Mouse (Mus musculus) testis, postnatal 10 days (tissue): ENCODE measurements around the gene Lclat1.

Source experiments
- DNase-seq: peaks from one replicate; pipeline ENCODE4 v3.0.0; 2021; ENCODE audit warnings: low spot score

The Lclat1 gene

DNA sequence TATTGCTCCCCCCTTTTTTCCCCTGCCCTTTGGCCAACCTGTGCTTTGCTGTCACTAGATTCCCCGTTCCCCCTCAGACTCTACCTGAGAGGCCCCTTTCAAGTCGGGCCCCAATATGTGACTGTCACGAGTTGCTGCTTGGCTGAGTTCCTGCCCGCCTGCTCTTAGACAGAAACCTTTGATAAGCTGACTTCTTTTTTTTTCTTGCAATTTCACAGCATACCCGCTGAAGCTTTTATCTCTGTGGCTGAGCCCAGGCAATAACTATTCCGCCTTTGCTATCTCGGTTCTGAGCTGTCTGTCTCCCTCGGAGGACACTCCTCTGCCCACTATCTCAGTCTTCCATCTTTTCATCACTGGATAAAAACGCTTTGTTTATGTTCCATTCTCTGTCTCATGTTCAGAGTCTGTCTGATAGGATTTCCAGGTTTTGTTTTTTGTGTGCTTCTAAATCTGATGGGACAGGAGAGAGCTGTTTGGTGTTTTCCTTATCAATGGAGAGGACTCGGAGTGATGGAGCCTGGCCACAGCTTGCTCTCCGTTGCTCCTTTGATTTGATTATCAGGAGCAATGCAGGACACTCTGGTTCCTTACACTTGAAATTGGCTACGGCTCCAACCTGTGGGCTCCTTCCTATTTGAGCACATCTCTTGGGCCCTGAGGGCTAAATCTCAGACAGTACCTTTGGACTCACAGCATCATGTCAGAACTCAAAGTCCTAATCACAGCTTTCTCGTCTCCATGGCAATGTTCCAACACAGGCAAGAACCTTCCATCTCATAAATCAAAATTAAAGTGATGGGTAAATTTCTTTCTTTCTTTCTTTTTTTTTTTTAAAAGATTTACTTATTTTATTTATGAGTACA lies 20.5 kb upstream of the Lclat1 start:
- DNase-seq: no peak

DNA sequence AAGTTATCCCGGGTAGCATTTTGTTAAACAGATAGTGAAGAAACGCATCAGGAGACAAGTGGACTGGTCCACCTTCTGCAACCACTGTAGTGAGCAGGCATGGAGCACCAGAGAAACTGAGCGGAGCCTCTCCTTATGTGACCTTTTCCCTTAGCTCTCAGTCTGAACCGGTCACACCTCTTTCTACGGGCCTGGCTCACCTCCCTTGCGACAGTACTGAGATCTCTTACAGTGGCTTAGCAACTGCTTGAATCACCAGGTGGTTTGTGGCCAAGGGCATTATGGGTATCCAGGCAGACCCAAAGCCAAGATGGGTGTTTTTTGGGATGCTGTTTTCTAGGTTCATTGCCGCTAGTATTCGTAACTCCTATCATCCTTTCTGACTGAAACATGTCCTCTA lies 16.4 kb upstream of the Lclat1 start:
- no peak for DNase-seq

DNA sequence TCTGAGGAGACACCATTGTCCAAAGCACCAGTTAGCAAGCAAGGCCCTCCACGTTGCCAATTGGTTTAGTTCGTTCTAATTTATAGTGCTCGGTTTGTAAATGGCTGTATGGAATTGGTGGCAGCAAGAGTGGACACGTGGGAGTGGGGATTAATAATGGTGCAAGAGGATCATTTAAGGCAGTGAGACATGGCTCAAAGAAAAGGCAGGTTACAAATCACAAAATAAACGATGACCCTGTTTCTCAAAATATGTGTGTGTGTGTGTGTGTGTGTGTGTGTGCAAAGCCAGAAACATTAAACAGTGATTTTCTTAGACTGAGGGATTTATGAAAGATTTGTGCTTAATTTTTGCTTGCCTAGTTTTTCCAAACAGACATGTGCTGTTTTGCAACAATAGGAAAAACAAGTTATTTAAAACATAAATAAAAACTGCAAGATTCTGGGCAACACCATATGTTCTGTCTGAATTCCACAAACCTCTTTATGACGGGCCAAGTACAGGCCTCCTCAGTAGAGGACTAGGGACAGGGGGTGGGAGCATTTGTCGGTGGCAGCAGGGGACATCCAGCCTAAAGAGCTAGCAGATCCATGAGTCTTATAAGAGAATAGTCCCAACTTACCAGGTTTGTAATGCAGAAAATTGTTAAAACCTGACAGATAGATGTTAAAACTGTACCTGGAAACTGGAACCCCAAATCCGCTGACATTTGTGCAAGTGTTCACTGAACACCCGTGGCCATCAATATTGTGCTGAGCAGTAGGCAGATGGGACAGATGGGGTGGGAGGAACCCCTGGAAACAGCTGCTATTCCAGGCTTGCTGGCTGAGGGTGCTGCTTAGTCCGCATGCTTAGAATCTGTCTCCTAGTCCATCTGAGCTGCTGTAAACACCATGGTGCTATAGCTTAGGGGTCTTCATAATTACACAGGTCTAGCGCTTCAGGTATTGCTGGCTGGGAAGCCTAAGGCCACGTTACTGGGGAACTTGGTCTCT lies 15.4 kb upstream of the Lclat1 start:
- no peak for DNase-seq

DNA sequence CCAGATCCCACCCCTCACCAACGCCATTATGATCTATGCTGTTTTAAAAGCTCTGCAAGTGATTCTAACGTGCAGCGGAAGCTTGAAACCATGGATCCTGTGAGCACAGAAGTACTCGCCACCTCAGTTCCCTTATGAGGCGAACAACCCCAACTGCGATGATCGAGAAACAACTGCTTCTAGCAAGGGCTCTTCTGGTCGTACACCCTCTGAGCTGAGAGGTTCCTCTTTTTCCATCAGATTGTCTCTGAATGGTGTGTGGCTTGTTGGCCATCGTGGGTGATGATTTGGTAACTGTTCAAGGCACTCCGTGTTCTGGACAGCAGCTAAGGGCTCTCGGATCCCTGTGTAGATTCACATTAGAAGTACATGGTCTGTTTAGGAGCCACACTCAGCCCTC lies 12.7 kb upstream of the Lclat1 start:
- DNase-seq: no peak

DNA sequence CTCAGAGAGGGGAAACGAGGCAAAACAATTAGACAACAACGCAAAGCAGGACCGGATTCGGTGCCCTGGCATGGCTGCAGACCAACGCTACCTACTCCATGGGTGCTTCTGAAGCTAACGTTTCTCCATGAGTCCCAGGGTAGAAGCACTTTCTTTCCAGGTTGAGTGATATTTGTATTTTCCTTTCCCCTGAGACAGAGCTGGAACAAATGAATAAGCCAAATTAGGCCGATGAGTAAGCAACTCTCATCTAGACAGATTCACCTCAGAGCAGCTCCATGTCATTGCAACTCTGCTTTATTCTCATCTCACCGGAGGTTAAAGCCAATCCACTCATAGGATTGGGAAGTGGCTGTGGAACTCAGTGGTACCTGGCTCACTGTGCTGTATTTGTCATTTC lies 12.2 kb upstream of the Lclat1 start:
- no peak for DNase-seq

DNA sequence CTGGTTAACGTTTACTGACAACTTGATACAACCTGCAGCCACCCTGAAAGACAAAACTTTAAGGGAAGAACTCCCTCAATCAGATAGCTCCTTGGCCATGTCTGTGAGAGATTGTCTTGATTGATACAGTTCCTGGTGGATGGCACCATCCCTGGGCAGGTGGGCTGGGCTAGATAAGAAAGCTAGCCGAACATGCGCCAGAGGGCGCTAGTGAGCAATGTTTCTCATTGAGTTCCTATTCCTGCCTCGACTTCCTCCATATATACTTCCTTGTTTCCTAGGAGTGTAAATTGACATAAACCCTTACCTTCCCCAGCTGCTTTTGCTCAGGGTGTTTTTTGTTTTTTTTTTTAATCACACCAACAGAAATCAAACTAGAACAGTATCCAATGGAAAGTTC lies 11.3 kb upstream of the Lclat1 start:
- DNase-seq: peak; percentile 61

DNA sequence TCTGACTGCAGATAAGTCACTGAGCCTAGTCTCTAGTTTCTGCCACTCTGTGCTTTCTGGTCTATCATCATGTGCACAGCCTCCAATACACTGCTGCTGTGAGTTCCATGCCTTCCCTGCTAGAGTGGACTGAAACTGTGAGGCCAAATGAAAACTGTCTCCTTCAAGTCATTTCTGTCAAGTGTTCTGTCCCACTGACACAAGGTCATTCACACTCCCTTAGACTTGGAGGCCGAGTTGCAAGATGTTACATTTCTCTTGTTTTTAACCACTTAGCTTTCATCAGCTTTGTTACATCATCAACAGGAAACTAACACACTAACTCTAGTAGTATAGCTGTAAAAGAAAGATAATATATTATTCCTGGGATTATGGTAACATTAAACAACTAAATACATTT lies 9.1 kb upstream of the Lclat1 start:
- DNase-seq: no peak

DNA sequence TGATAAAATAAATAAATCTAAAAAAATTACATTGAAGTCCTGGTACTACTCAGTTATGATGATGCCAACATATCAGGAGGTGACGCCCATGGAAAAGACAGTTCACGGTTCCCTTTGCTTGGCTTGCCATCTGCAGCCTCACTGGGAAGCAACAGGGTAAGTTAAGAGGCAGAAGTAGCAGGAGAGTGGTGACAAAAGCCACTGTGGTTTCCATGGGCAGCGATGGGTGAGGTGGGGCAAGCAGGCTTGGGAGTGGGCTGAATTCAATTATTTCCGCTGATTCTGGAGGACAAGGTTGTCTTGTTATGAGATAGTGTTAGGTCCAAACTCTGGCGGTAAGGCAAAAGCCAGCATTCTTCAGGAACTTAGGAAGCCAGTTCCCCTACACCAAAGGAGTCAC lies 7.4 kb upstream of the Lclat1 start:
- no peak for DNase-seq

DNA sequence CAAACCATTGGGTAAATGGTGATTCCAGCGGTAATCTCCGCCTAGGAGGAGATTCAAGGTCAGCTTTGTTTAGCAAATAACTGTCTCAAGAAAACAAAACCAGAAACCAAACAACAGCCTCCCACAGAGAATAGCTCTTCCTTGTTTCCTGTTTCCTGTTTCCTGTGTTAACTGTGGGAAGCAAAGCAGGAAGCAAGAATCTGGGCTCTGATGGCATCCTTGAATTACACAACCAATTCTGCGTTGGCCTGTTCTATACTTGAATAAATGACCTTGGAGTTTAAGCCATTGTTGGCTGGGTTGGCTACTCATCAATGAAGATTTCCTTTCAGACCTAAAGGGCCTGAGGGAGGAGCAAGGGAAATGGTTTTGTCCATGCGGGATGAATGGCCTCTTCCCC lies 5.2 kb upstream of the Lclat1 start:
- DNase-seq: no peak

DNA sequence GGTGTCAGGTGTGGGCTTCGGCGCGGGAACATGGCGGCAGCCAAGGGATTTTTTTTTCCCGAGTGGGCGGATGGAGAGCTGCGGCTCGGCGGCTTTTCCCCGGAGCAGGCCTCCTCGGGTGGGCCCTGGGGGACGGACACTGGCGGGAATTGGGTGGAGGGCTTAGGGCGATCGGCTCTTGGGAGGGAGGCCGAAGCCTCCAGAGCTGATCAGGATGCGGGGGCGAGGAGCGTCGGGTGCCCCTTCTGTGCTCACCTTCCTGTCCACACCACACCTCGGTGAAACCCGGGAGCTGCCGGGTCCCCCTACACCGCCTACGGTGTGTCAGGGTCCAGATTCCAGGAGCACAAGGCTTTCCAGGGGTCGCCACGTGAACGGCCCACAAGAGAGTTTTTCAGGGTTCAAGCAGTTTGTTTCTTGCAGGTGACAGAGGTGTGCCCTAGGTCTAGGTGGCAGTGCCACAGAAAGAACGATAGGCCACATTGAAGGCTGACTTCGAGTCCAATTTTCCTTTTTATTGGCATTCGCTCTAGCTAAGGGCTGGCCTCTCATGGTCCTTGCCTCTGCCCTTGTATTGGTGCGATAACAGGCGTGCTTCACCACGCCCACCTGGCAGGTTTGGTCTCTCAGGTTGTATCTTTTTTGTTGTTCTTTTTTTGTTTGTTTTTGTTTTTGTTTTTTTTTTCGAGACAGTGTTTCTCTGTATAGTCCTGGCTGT lies 544 bp downstream of the Lclat1 start:
- DNase-seq: peak; percentile 54

DNA sequence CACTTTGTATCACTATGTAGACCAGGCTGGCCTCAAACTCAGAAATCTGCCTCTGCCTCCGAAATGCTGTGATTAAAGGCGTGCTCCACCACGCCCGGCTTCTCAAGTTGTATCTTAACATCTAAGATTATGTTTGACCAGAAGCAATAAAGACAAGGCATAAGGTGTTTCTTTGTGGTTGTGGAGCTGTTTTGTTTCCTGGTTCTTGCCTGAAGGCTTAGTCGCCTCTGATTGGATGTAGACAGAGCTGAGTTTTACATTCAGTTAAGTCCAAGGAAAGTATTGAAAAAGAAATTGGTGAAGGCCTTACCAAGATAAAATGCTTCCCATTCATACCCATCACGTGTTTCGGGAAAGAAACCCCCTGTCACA lies 1.1 kb downstream of the Lclat1 start:
- no peak for DNase-seq

DNA sequence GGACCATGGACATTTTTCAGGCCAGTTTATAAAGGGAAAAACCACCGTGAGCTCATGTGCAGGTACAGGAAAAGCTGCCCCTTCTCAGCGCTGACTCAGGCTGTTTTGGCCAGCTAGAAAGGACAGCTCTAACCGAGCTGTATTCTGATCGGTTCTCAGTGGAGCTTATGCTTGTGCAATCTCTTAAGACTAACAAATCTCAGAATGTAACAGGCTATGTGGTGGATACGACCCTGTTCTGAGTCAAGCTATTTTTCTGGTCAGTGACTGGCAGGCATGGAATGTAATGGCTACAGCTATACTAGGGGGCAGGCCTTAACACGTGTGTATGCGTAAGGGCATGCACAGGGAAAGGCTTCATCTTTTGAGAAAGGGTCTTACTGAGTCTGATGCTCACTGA lies 4.3 kb downstream of the Lclat1 start:
- DNase-seq: no peak

DNA sequence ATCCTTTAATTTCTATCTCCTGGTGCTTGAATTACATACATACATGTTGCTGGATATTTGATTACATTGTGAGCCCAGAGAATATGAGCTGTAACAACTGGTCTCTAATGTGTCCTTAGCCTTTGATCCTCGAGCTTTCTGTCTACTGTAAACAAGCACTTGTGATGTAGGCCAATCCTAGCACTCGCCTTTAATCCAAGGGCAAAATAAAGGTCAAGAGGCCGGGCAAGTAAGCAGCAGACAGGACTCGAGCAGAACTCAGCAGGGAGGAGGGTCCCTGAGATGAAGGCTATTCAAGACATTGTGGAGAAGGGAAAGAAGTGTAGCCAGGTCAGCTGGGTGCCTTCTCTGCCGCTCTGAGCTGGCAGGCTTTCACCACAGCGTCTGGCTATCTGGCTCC lies 4.8 kb downstream of the Lclat1 start:
- no peak for DNase-seq

DNA sequence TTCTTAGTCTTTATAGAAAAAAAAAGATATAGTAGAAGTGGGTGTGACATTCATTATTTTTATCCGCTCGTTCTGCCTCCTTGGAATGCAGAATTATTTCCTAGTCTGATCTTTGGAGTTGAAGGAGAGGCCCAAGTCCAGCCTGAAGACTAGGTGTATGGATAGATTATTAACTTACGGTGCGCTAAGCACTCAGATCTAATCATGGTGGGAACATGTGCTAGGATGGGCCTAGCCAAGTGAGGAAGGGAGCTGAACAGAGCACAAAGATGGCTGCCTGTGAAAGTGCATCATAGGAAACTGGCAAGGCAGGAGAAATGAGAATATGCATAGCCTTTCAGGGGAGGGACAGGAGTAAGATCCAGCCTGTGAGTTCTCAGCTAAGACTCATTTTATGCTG lies 5.4 kb downstream of the Lclat1 start:
- DNase-seq: no peak

DNA sequence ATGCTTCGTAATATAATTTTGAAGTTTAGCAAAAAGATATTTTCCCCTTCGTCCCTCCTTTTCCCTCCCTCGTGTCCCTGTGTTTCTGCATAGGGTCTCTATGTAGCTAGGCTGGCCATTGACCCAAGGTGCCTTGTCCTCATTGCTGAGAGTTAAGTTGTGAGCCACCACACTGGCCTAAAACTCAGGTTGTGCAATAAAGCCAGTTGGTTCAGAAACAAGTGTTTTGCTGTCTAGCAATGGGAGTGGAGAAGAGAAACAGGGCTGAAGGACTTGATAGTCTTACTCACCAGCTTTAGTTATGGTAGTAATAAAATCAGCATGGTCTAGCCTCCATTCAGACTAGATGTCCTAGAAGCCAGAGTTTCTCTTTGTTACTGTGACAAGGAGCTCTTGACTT lies 10.3 kb downstream of the Lclat1 start:
- no peak for DNase-seq

DNA sequence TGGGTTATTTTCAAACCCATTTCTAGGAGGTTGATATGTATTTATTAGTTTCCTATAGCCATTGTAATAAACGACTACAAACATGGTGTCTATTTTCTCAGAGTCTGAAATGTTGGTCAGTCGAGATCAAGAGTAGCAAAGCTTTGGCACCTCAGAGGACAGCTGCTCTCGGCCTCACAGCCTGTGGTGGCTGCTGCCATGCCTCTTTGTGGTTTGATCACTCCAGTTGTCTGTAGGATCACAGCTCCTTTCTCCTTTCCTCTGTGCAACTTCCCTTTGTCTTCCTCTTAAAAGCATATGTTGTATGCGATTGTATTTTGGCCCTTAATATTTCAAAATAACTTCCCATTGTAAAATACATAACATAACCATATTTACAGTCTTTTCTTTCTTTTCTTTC lies 10.9 kb downstream of the Lclat1 start:
- DNase-seq: peak; percentile 28

DNA sequence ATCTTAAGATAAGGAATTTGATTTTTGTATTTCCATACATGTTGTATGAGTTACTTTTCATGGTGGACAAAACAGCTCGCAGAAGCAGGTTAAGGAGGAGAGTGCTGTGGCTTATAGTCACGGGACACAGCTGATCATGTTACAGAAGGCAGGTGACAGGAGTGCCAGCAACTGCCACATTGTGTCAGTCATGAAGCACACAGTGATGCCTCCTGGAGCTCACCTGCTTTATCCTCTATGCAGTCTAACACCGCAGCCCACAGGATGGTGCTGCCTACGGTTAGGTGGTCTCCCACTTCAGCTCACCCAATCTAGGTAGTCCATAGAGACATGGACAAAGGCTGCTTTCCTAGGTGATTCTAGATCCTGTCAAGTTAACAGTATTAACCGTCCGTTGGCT lies 11.4 kb downstream of the Lclat1 start:
- DNase-seq: peak; percentile 21

DNA sequence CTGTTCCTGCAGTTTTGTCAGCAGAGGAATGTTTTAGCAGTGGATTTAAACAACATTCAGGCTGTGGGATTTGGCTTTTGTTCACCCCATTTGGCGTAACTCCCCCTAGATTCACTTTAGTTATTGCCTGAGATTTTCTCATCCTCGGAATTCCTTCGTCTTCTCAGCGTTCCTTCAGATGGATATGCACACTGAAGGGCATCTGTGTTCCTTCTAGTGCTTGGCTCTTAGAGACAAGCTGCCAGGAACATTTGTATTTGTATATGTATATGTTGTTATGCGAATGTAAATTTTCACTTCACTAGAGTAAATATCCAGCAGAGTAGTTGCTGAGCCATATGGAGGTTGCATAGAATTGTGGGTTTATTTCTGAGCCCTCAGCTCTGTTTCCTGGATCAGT lies 12.8 kb downstream of the Lclat1 start:
- DNase-seq: peak; percentile 1

DNA sequence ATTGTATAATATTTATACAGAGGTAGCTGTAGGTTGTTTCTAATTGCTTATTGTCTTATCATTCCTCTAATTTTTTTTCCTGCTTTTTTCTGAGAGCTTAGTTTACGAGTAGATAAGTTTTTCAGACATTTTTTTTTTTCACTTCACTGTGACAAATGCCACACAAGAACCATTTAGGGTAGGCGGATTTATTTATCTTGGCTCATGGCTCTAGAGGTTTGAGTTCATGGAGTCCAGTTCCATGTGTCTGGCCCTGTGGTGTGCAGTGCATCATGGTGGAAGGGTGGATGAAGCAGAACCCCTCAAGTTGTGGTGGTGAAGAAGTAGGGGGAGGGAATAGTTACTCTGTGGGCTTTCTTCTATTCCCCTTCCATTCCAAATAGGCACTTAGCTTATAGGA lies 13.9 kb downstream of the Lclat1 start:
- peak; percentile 5 for DNase-seq

DNA sequence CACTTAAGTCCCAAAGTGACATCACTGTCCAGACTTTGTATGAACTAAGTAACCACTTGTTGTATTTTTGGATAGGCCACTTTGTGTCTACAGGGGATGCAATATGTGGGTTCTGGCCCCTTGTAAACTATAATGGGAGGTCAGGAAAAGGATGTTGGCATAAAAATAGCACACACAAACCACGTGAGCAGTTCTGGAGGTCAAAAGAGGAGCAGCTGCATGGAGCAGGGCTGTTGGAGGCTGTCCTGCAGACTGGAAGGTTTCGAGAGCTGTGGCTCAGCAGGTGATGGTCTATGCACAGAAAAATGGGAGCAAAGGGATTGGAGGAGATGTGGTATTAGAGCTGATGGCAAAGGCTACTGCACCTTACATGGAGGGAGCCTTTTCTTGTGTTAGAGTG lies 18.6 kb downstream of the Lclat1 start:
- DNase-seq: no peak

DNA sequence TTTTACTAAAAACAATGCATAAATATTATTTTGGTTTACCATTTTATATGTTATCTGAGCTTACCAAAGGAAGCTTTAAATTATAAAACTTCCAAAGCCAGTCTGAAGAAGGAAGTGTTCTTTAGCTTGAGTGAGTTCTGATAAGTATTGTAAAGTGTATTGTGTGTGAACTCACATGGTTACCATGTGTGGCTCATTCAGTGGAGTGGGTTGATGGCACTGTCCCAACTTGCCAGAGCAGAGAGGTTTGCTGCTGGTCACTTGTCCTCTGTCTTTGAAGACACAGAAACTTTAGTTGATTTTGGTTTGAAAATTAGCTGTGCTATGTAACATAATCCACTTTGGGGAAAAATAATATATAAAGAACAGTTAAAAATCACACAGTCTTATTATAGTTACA lies 19.1 kb downstream of the Lclat1 start:
- no peak for DNase-seq
